Mouse (Mus musculus) G1E (cell line): ENCODE measurements around the gene Cldn19. TPM values are rescaled to one million over a fixed set of nuclear protein-coding genes. Genes with fewer than 3 reads are reported as not detected.

Source experiments
- ATAC-seq: 2 replicates; pipeline ENCODE4 v1.8.0; 2016; ENCODE audit warnings: mild to moderate bottlenecking; ENCODE audit not compliant: insufficient number of reproducible peaks, poor library complexity, low FRiP score, severe bottlenecking; ENCODE audit errors: extremely low read depth
- DNase-seq: peaks from one replicate; pipeline ENCODE4 v3.0.0; 2012; ENCODE audit warnings: low spot score
- H3K27me3 ChIP-seq: 2 replicates; pipeline ENCODE4 v1.6.1; 2012; ENCODE audit warnings: mild to moderate bottlenecking, low read length, inconsistent platforms; ENCODE audit not compliant: insufficient read depth
- H3K36me3 ChIP-seq: replicated peaks from 2 replicates; pipeline ENCODE3; 2012; ENCODE audit warnings: mild to moderate bottlenecking, inconsistent platforms
- H3K4me1 ChIP-seq: 2 replicates; pipeline ENCODE4 v1.6.1; 2012; ENCODE audit warnings: low read depth, low read length, inconsistent platforms, mixed read lengths; ENCODE audit not compliant: insufficient read depth
- H3K4me3 ChIP-seq: 2 replicates; pipeline ENCODE4 v1.5.1; 2012; ENCODE audit warnings: low read depth, mild to moderate bottlenecking, inconsistent platforms, low read length, moderate library complexity, mixed read lengths
- H3K9me3 ChIP-seq: replicated peaks from 2 replicates; pipeline ENCODE4 v1.6.1; 2012; ENCODE audit warnings: inconsistent platforms
- CTCF ChIP-seq: IDR thresholded peaks from 2 replicates; pipeline ENCODE4 v1.5.1; 2012; ENCODE audit warnings: low read depth, low read length, inconsistent platforms, mixed read lengths
- GATA1 ChIP-seq: IDR thresholded peaks from 2 replicates; pipeline ENCODE4 v1.6.1; 2012; ENCODE audit warnings: borderline replicate concordance, low read length, inconsistent platforms, mixed read lengths
- GATA2 ChIP-seq: IDR thresholded peaks from 2 replicates; pipeline ENCODE4 v1.6.1; 2012; ENCODE audit warnings: low read depth, low read length, inconsistent platforms, borderline replicate concordance
- POLR2AphosphoS5 ChIP-seq: IDR thresholded peaks from 2 replicates; pipeline ENCODE4 v1.6.1; 2012; ENCODE audit warnings: low read depth, low read length, inconsistent platforms; ENCODE audit not compliant: insufficient replicate concordance
- TAL1 ChIP-seq: conservative IDR thresholded peaks from 2 replicates; pipeline ENCODE4 v1.6.1; 2012; ENCODE audit warnings: low read depth, low read length, inconsistent platforms, mixed read lengths
- polyA plus RNA-seq: library from polyadenylated mRNA; stranded (reverse); fragments of >175 nt; gene quantifications from 2 replicates; pipeline ENCODE4 v1.2.3, GENCODE M21; 2012
- total RNA-seq, 2 experiments: library from RNA; stranded (forward) in 1 of 2; stranded (reverse) in 1 of 2; fragments of 200-1000 nt in 1 of 2; fragments of >200 nt in 1 of 2; fragmentation: Nextera tagmentation in 1 of 2; gene quantifications; 2 replicates each; pipeline ENCODE4 v1.2.3; 2014 to 2017

Gene Cldn19
- total and polyA plus RNA-seq, 3 experiments = 0.16 TPM; not detected in 2

DNA sequence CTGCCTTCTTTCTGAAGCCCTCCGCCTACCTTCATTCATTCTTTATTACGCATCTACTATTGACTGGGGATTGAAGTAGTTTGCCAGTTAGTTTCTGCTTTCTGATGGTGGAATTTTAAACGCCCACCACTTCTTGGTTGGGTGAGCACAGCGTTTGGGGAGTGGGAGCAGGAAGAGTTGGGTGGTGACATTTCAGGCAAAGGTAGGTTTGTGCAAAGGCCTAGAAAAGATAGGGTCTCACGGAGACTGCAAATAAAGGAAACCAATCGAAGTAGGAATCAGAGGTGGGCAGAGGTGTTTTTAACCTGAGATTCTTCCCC, 39.9 kb downstream of the Cldn19 start:
- TF ChIP-seq CTCF (no peak), TAL1 (no peak), GATA2 (no peak), POLR2AphosphoS5 (no peak), GATA1 (no peak)
- Histone ChIP-seq H3K36me3 (peaks cover 39% of the 10 kb centered on the region), H3K4me3 (peak overlapping the region; percentile 85), H3K4me1 (peaks cover 22% of the 10 kb centered on the region), H3K9me3 (no peaks in the 10 kb centered on the region), H3K27me3 (no peaks in the 10 kb centered on the region)
- ATAC-seq (no peak), DNase-seq (no peak)

DNA sequence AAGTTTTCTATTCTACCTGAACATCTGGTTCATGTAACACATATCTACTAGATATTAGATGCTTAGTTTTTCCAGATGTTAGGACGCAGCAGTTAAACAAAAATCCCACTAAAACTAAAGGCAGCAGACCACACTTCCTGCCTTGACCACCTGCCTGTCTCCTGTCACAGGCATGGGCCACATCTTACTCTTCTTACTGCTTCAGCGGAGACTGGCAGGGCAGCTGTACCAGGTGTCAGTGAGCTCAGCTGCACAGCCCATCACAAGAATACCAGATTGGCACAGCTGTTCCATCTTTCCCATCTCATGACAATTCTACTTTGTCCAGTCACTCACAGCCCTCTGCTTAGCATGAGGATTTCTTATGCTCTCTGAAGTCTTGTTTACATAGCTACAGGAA, 42.1 kb downstream of the Cldn19 start:
- no peaks in the 10 kb centered on the region for H3K27me3 ChIP-seq
- ATAC-seq (no peak), DNase-seq (no peak)
- no peak overlapping the region for H3K4me3 ChIP-seq
- TF ChIP-seq TAL1 = no peak
- no peak for TF ChIP-seq GATA1
- no peak for TF ChIP-seq POLR2AphosphoS5
- no peak for TF ChIP-seq GATA2
- no peak for TF ChIP-seq CTCF
- H3K9me3 ChIP-seq = no peaks in the 10 kb centered on the region
- peaks cover 36% of the 10 kb centered on the region for H3K36me3 ChIP-seq
- H3K4me1 ChIP-seq = peaks cover 11% of the 10 kb centered on the region

DNA sequence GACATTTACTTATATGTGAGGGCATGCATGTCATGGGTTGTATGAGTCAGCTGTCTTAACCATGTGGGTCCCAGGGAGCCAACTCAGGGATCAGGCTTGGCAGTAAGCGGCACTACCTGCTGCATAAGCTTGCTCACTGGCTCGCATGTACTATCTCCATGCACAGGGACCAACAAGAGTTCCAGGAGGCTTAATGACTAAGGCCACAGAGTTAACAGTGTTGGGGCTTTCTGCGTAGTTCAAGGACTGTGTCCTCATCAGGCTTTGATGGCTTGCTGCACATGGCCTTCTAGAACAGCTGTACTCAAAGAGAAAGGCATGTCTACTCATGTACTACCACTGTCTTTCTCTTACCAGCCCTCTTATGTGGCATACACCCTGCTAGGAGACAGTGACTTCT, 45.5 kb downstream of the Cldn19 start:
- H3K4me1 ChIP-seq = peaks cover 3% of the 10 kb centered on the region
- no peak for TF ChIP-seq GATA2
- no peak for TF ChIP-seq POLR2AphosphoS5
- TF ChIP-seq GATA1 = no peak
- no peak for TF ChIP-seq TAL1
- no peak for TF ChIP-seq CTCF

DNA sequence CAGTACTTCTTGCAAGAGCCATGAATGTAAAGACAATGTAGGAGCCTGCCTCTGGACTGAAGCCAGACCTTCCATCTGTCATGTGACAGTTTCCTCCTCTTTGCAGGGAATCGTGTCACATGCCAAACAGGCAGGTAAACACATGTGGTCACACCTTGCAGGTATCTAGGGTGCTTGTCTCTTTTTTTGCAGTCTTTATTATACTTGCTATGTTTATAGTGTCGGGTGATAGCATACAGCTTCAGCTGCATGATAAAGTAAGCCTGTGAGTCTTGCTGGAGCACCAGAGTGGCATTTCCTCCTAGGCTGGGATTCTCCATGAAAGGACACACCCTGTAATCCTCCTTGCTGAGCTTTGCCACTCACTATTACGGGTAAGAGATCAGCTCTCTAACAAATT, 46.6 kb downstream of the Cldn19 start:
- DNase-seq = no peak
- H3K27me3 ChIP-seq = no peaks in the 10 kb centered on the region
- no peak overlapping the region for H3K4me3 ChIP-seq
- H3K9me3 ChIP-seq = no peaks in the 10 kb centered on the region
- no peak for ATAC-seq
- peaks cover 60% of the 10 kb centered on the region for H3K36me3 ChIP-seq
- no peaks in the 10 kb centered on the region for H3K4me1 ChIP-seq
- no peak for TF ChIP-seq GATA2
- no peak for TF ChIP-seq TAL1
- no peak for TF ChIP-seq GATA1
- no peak for TF ChIP-seq CTCF
- no peak for TF ChIP-seq POLR2AphosphoS5

More for the DNA sequence above, 45.5 kb downstream of the Cldn19 start:
- Histone ChIP-seq H3K27me3 (no peaks in the 10 kb centered on the region), H3K9me3 (no peaks in the 10 kb centered on the region), H3K36me3 (peaks cover 52% of the 10 kb centered on the region), H3K4me3 (no peak overlapping the region)
- ATAC-seq = no peak
- no peak for DNase-seq

DNA sequence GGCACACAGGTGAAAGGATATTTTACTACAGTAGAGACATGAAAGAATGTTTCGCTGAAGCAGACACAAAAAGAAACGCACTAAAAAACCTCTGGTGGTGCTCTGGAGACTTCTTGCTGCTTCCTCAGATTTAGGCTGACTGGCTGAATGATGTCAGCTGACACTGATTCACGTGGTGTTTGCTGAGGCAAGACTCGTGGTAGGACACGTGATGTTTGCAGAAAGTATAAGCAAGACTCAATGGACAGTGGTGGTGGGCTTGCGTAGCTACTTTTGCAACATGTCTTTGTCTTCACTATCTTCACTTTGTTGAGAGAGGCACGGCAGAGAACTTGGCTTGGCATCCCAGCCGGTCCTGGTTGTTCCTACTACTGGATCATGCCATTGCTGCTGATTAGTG, 48.1 kb downstream of the Cldn19 start:
- Histone ChIP-seq H3K27me3 (no peaks in the 10 kb centered on the region), H3K4me1 (no peaks in the 10 kb centered on the region), H3K9me3 (no peaks in the 10 kb centered on the region), H3K36me3 (peaks cover 75% of the 10 kb centered on the region), H3K4me3 (no peak overlapping the region)
- TF ChIP-seq GATA1 (no peak), TAL1 (no peak), CTCF (no peak)
- ATAC-seq = no peak
- no peak for DNase-seq

DNA sequence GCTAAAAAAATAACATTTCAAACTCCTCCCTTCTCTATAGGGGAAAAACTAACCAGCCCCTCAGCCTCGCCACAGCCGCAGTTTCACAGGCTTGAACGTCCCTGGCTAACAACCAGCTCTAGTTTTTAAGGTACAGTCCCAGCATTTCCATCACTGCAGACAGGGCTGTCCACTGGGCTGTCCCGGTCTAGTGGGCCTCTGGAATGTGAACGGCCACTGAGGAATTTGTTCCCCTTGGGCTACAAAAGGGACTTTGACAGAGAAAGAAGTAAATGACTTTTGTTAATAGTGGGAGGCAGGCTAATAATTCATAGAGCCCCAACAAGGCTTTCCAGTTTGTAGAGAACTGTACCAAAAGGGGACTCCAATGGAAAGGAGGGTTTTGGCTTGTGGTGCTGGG, 50.2 kb downstream of the Cldn19 start:
- DNase-seq (no peak), ATAC-seq (no peak)
- Histone ChIP-seq H3K4me1 (no peaks in the 10 kb centered on the region), H3K9me3 (no peaks in the 10 kb centered on the region), H3K4me3 (no peak overlapping the region), H3K27me3 (no peaks in the 10 kb centered on the region), H3K36me3 (peaks cover 86% of the 10 kb centered on the region)
- TF ChIP-seq GATA2 = no peak

Other genes starting within 250 kb of the Cldn19 start
- 142 and 165 TPM in 2 replicates for gene Slc2a1, start 146.7 kb upstream of the Cldn19 start, total RNA-seq (2014; fragmentation: Nextera tagmentation)
- gene Slc2a1, start 146.7 kb upstream of the Cldn19 start, total RNA-seq (2017) = 173 and 176 TPM in 2 replicates
- 68.8 and 85.2 TPM in 2 replicates for gene Slc2a1, start 146.7 kb upstream of the Cldn19 start, polyA plus RNA-seq
- 29.7 and 50.3 TPM in 2 replicates for gene Zfp691, start 81.2 kb upstream of the Cldn19 start, total RNA-seq (2014; fragmentation: Nextera tagmentation)
- gene Zfp691, start 81.2 kb upstream of the Cldn19 start, total RNA-seq (2017) = 6.7 and 7.7 TPM in 2 replicates
- 14.4 and 17.2 TPM in 2 replicates for gene Zfp691, start 81.2 kb upstream of the Cldn19 start, polyA plus RNA-seq
- 249 and 348 TPM in 2 replicates for gene Ermap, start 65.4 kb upstream of the Cldn19 start, total RNA-seq (2014; fragmentation: Nextera tagmentation)
- gene Ermap, start 65.4 kb upstream of the Cldn19 start, total RNA-seq (2017) = 81.1 and 96.0 TPM in 2 replicates
- gene Ermap, start 65.4 kb upstream of the Cldn19 start, polyA plus RNA-seq = 47.4 and 62.9 TPM in 2 replicates
- 47.3 and 63.2 TPM in 2 replicates for gene Svbp, start 60.1 kb upstream of the Cldn19 start, total RNA-seq (2014; fragmentation: Nextera tagmentation)
- 119 and 190 TPM in 2 replicates for gene Svbp, start 60.1 kb upstream of the Cldn19 start, total RNA-seq (2017)
- gene Svbp, start 60.1 kb upstream of the Cldn19 start, polyA plus RNA-seq = 515 and 560 TPM in 2 replicates
- not detected in 2 replicates for gene Tmem269, start 37.2 kb upstream of the Cldn19 start, total RNA-seq (2014; fragmentation: Nextera tagmentation)
- not detected in 2 replicates for gene Tmem269, start 37.2 kb upstream of the Cldn19 start, total RNA-seq (2017)
- not detected in 2 replicates for gene Tmem269, start 37.2 kb upstream of the Cldn19 start, polyA plus RNA-seq
- gene AU022252, start 22.7 kb upstream of the Cldn19 start, total RNA-seq (2014; fragmentation: Nextera tagmentation) = 16.2 and 25.9 TPM in 2 replicates
- 13.8 and 14.0 TPM in 2 replicates for gene AU022252, start 22.7 kb upstream of the Cldn19 start, total RNA-seq (2017)
- 10.1 and 15.2 TPM in 2 replicates for gene AU022252, start 22.7 kb upstream of the Cldn19 start, polyA plus RNA-seq
- gene P3h1, start 22.5 kb upstream of the Cldn19 start, total RNA-seq (2014; fragmentation: Nextera tagmentation) = 9.3 and 14.1 TPM in 2 replicates
- 4.6 and 6.0 TPM in 2 replicates for gene P3h1, start 22.5 kb upstream of the Cldn19 start, total RNA-seq (2017)
- gene P3h1, start 22.5 kb upstream of the Cldn19 start, polyA plus RNA-seq = 5.9 and 6.6 TPM in 2 replicates
- gene Ybx1, start 39.2 kb downstream of the Cldn19 start, total RNA-seq (2014; fragmentation: Nextera tagmentation) = 2,303 and 2,320 TPM in 2 replicates
- 1,199 and 1,332 TPM in 2 replicates for gene Ybx1, start 39.2 kb downstream of the Cldn19 start, total RNA-seq (2017)
- 2,579 and 3,487 TPM in 2 replicates for gene Ybx1, start 39.2 kb downstream of the Cldn19 start, polyA plus RNA-seq
- 58.8 and 76.0 TPM in 2 replicates for gene Ppih, start 65.1 kb downstream of the Cldn19 start, total RNA-seq (2014; fragmentation: Nextera tagmentation)
- gene Ppih, start 65.1 kb downstream of the Cldn19 start, total RNA-seq (2017) = 171 and 181 TPM in 2 replicates
- 2.5 and 4.5 TPM in 2 replicates for gene Ppih, start 65.1 kb downstream of the Cldn19 start, polyA plus RNA-seq
- gene Ccdc30, start 160.1 kb downstream of the Cldn19 start, total RNA-seq (2014; fragmentation: Nextera tagmentation) = not detected in 2 replicates
- gene Ccdc30, start 160.1 kb downstream of the Cldn19 start, total RNA-seq (2017) = 0.17 and 0.60 TPM in 2 replicates
- gene Ccdc30, start 160.1 kb downstream of the Cldn19 start, polyA plus RNA-seq = not detected in 2 replicates
- 4.7 and 12.6 TPM in 2 replicates for gene Ppcs, start 167.0 kb downstream of the Cldn19 start, total RNA-seq (2014; fragmentation: Nextera tagmentation)
- gene Ppcs, start 167.0 kb downstream of the Cldn19 start, total RNA-seq (2017) = 24.6 and 29.0 TPM in 2 replicates
- 12.2 and 14.4 TPM in 2 replicates for gene Ppcs, start 167.0 kb downstream of the Cldn19 start, polyA plus RNA-seq
- 1.4 TPM in 1 of 2 replicates, not detected in the other for gene Zmynd12, start 167.4 kb downstream of the Cldn19 start, total RNA-seq (2014; fragmentation: Nextera tagmentation)
- not detected in 2 replicates for gene Zmynd12, start 167.4 kb downstream of the Cldn19 start, total RNA-seq (2017)
- gene Zmynd12, start 167.4 kb downstream of the Cldn19 start, polyA plus RNA-seq = 0.10 and 0.18 TPM in 2 replicates
- not detected in 2 replicates for gene Rimkla, start 237.2 kb downstream of the Cldn19 start, total RNA-seq (2014; fragmentation: Nextera tagmentation)
- gene Rimkla, start 237.2 kb downstream of the Cldn19 start, total RNA-seq (2017) = 0.06 TPM in 1 of 2 replicates, not detected in the other
- gene Rimkla, start 237.2 kb downstream of the Cldn19 start, polyA plus RNA-seq = not detected in 2 replicates